Mouse (Mus musculus): ENCODE measurements around the gene Tdrd1.

DNA sequence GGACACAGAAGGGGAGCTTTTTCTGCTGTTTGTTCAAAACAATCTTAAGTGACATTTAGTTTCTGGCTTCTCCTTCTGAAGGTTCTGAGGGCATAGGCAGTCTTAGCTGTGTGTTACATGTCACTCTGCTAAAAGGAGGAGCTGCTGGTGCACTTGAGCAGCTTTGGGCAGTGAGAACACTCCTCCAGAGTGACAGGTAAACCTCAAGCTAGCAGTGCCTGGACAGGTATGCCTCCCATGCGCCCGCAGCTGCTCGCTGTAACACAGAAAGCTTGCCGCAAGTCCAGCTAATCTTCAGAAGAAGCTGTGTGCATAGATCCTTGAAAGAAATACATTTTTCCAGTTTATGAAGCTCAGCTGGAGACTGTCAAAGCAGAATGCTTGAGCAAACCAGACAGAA is 4.2 kb downstream of the Tdrd1 start:
- TF ChIP-seq EP300 (optimal IDR thresholded peaks at IDR 0.05): no peak
- TF ChIP-seq CTCF (IDR thresholded peaks at IDR 0.05; ENCODE audit: low read depth): no peak

Measured in stomach, postnatal 0 days (tissue).